Mouse (Mus musculus) left cerebral cortex, adult 9 months (tissue): ENCODE data around the gene Sdr16c6.

Experiments
- DNase-seq, 2 experiments: peaks; one replicate each; pipeline ENCODE4 v3.0.0; 2022; ENCODE audit warnings: low spot score in 2 of 2

Sdr16c6 gene

DNA sequence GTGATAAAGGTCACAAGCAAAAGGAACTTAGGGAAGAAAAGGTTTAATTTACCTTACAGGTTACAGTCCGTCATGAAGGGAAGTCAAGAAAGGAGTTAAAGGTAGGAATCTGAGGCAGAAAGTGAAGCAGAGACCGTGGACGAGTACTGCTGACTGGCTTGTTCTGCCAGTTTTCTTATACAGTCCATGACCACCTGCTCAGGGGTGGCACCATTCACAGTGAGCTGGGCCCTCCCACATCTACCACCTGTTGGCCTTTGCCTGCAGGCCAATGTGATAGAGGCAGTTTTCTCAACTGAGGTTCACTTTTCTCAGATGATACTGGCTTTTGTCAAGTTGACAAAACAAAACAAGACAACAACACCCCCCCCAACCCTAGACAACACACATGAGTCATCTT, at the start of gene Sdr16c6:
Gene Sdr16c6, minus strand, starts transcription at position 151 of the 400 bp plus-strand sequence.
- no peak for DNase-seq

DNA sequence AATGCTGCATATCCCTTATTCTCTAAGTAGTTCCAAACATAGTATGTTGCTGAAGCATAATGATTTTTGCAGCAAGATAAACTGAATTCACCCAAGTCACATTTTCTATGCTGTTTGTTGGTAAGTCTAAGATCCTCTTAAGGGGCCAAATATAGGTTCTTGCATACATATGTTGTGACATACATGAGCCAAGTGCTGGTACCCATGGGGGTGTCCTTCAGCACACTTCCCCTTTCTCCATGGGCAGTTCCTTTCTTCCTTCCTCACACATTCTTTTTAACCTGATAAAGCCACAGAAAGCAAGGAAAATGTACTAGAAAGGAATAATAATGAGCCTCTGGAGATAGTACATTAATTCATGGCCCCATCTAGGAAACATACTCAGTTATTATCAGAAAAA, 2.9 kb upstream of the Sdr16c6 start:
- DNase-seq: no peak

DNA sequence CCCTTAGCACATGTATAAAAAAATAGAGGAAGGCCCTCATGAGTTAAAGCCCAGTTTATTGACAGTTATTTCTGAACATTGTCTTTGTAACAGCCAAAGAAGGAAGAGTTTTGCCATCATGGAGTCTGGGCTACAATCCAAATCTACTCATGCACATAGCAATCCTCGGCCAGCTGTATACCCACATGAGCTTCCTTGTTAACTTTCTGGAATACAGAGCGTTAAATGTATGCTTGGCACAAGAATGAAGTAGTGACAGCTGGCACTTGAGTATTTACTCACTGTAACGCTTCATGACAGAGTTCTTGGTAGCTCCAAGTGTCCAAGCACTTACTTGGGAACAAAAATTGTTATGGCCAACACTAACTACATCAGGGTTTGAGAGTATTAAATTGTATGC, 1.8 kb upstream of the Sdr16c6 start:
- no peak for DNase-seq

DNA sequence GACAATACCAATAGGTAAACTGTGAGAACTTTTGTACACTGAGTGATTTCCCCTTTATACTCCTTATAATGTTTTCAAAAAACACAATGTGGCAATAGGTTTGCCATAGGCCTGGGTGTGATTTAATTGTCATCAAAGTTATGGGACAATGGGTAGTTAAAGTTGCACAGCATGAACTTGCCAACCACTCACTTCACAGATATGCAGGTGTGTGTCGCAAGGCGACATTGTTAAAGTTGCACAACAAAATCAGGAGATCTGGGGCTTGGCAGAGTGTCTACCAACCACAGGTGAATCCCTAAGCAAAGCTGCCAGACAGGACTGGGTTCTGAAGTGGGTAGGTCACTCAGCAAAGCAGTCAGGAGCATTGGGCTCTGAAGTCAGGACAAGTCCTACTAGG, 1.3 kb downstream of the Sdr16c6 start:
- DNase-seq: no peak
